Mouse (Mus musculus) activated CD4-positive, CD25-positive, alpha-beta regulatory T cell, adult 4 months (primary cell): ENCODE data around the gene Ccdc90b. TPM values are rescaled to one million over a fixed set of nuclear protein-coding genes. Genes with fewer than 3 reads are reported as not detected.

ENCODE experiments used
- ATAC-seq: one replicate; pipeline ENCODE4 v1.8.0; 2017
- polyA plus RNA-seq, 2 experiments: library from polyadenylated mRNA; unstranded; fragments of 100-300 nt; shearing (Covaris generic); gene quantifications; one replicate each; pipeline ENCODE4 v1.2.1; 2017

The Ccdc90b gene
- 10 to 100 TPM; 11.0 TPM for polyA plus RNA-seq

DNA sequence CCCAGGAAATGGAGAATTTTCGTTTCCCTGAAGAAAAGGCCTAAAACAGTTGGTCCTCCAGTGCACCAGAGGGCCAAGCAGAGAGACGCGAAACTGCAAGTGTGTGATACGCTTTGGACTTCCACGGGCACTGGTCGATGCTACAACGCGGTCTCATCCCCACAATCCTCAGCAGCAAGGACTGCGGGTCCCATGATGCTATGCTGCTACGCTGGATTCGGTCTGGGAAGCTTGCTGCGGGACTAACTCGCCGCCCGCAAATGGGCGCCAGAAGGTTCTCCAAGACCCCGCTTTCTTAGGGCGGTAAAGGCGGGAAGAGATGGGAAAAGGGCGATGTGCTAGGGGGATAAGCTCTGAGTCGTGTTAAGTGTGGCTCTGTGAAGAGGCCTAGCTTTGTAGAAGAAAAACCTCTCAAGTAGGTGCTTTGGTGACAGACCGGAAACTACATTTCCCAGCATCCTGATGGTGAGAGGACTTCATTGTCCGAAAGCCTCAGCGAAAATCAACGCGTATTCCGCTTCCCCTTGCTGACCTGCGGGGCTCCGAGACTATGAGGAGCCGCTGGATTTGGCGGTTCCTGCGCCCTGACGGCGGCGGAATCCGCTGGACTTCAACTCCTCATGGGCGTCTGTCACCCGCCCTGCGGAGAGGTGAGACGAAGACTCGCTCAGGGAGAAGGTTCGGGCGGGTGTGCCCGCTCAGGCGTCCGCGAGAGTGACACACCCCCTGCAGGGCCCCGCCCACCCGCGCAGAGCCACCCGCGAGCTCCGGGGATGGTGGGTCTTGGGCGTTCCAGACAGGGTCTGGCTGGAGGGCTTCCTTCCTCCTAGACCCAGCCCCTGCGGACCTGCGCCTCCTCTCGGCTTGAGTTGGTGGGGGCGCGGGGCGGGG, at the start of gene Ccdc90b:
Gene Ccdc90b (plus strand): TSS at position 164 of the 891 bp plus-strand sequence.
- ATAC-seq = peak; percentile 95

GRCm38 (mm10) chr7:92520397-92520796, 40.6 kb upstream of the Ccdc90b start:
- no peak for ATAC-seq

- no peak for ATAC-seq
Observed at GRCm38 (mm10) chr7:92520820-92521219, 40.1 kb upstream of the Ccdc90b start.

GRCm38 (mm10) chr7:92529245-92529644, 31.7 kb upstream of the Ccdc90b start:
- ATAC-seq = no peak

DNA sequence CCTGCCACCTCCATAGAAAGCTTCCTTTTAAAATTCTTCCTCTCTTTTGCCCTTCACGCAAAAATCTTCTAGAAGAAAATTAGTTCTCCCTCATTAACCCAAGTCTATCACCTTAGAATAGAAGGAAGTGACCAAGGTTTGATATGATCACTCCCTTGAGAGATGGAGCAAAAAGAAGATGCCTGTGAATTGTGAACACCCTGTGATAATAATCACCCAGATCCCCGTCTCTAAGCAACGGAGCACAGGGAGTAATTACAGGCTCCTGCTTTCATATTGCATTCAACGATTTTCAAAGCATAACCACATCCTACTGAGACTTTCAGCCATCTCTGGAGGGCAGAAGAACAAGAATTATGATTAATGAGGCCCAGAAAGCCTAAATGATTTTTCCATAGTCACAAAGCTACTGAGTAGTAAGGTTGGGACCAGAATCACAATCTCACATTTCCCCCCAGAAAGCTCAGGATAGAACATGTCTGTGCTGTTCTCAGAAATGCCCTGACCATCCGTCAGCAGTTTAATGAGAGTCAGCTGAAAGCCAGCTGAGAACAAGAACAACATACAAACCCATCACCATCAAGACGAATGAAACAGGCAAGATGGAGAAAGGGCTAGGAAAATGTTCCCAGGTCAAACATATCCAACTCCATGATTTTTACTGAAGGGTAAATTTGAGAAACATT, 28.5 kb upstream of the Ccdc90b start:
- no peak for ATAC-seq

DNA sequence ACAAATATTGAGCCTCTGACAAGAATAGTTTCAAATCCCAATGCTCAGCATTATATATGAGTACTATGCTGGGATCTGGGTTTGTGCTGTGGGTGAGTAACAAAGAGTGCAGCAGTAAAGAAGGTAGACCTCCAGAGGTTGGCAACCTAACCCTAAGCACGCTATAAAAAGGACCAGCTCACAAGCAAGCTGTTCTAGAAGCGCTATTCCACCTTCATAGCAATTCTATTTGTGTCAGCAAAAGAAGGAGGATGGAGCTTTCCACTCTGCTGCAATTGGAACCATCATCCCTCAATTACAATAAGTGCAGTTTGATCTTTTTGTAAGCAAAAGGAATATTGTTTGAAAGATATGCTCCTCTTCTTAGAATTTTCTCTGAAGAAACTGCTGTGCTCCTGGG, 14.2 kb upstream of the Ccdc90b start:
- ATAC-seq = no peak

- no peak for ATAC-seq
Observed at GRCm38 (mm10) chr7:92550248-92550989, 10.5 kb upstream of the Ccdc90b start.

- ATAC-seq = peak; percentile 28
Observed at GRCm38 (mm10) chr7:92550990-92551392, 10.0 kb upstream of the Ccdc90b start.

DNA sequence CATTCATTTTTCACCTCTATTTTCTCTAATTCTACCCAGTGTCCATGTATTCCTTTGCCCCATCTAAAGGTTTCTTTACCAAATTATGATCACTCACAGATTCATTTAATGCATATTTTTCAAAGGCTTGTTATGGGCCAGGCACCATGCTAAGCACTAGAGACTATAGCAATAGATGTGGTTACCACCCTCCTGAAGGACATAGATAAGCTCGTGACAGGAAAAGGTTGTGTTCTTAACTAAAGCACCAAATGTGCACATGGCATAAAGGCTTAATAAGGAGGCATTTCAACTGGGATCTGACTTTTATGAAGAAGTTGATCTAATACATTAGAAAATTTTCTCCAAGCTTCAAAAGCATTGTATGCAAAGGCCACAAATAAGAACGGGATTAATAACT, 2.2 kb upstream of the Ccdc90b start:
- no peak for ATAC-seq

DNA sequence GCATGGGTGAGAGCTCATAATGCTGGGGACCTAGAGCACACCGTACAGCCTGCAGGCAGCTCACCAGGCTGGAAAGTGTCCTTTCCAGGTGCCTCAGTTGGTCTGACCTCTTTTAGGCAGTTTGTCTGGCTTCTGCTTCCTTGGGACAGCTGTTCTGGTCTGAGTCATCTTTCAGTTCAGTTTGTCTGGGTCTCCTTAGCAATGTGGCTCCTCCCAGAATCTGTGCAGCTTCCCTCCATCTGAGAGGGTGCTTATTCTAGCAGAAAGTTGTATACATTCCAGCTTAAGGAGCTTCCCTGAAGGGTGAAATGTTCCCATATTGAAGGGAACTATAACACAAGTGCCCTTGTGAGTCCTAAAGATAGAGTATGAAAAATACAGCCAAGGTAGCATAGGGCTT, 5.8 kb downstream of the Ccdc90b start:
- no peak for ATAC-seq

GRCm38 (mm10) chr7:92580491-92581207, 19.7 kb downstream of the Ccdc90b start:
- no peak for ATAC-seq

- ATAC-seq = no peak
Observed at GRCm38 (mm10) chr7:92583567-92583966, 22.6 kb downstream of the Ccdc90b start.

DNA sequence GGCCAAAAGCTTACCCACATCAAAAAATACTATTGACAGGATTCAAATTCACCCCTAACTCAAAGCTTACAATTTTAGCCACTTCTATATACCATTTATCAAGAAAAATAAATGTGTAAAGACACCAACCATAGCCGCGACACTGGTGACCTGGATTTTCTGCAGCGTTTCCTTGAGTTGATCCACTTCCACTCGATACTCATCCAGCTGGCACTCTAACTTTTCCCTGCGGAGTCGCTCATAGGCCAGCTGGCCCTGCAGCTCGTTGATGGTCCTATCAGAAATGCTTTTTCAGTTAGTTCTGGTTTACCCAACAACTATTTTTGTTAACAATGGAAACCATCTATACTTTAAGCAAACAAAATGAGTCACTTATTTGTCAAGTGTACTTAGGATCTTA, 29.0 kb downstream of the Ccdc90b start:
- ATAC-seq = no peak

DNA sequence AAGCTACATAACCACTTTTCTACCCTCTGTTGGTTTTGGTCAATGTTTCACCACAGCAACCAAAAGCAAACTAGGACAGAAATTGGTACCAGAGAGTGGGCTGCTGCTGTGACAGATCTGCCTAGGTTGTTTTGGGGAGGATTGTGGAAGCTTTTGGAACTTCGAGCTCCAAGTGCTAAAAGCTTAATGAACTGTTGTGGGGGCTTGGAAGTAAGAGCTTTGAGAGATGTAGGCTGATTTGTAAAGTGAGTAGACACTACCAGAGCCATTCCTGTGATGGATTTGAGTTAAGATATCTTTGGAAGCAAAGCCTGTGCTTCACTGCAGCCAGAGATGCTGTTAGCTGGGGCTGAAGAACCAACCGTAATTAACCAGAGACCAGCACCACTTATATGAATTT, 29.9 kb downstream of the Ccdc90b start:
- no peak for ATAC-seq

- no peak for ATAC-seq
Observed at GRCm38 (mm10) chr7:92604961-92605360, 44.0 kb downstream of the Ccdc90b start.

DNA sequence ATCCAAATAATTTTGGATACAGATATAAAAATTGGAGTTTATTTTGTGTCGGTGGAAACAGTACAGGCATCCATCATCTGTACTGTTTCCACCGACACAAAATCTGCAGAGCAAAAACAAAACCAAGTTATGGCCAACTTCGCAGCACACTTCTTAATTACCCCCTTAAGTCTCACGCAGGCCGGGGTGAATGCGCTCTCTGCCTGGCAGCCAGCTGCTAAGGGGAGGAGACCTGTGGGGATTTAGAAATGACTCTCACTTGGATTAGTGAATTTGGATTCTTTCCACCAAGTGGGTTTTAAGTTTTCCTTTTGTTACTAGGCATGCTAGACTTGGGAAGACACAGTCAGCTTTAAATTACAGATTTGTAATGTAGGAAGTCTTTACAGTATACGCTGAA, 49.9 kb downstream of the Ccdc90b start:
- ATAC-seq = no peak

DNA sequence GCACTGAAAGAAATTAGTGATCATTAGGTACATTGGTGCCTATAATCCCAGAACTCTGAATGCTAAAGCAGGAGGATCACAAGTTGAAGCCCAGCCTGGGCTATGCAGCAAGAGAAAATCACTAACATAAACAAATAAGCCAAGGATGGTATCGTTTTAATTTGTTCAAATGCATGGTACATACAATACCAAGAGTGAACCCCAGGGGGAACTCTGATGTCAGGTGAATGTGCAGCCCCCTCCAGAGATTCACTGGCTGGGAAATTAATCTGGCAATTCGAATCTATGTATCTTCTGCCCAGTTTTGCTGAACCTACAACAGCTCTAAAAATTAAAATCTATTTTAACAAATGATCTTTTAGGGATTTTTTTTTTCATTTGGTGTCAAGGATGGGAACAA, 63.5 kb downstream of the Ccdc90b start:
- ATAC-seq = peak; percentile 68

DNA sequence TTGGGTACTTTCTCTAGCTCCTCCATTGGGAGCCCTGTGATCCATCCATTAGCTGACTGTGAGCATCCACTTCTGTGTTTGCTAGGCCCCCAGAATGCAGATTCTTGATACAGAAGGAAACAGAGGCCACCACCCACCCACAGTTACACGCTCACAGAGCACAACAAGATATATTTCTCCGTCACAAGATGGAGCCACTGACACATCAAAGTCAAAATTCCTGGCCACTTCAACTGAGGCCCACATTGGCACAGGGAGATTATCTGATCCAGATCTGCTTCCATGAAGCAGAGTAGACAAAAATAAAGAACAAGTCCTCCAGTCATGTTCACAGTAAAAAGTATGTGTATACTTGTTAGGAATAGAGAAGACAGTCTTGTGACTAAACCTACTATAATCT, 69.2 kb downstream of the Ccdc90b start:
- no peak for ATAC-seq
